Mouse (Mus musculus): Measurements from ENCODE around the gene Tmem204.
"Not testable (repeated sequence)": the region's sequence is repeated elsewhere in the genome, so short reads cannot be mapped to it uniquely, and the experiment has no call there.

Tmem204 gene

DNA sequence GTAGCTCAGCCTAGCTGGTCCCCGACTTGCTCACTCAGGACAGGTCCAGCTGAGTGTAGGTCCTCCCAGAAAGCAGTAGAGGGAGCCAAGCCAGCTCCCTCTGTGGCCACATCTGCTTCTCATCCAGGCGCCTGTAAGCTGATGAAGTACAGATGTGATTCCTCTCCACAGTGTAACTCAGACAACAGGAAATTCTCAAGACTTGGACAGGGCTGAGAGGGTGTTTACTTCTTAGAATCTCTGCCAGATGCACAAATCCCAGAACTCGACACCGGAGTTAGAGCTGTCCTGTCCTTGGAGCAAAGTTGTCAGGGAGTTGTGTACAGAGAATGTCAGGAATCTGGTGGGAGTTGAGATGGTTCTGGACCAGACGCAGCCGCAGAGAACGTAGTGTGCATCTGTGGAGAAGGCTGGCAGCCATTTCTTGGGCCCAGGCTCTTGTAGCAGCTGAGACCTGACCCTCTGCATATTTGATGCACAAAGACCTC lies at the start of gene Tmem204:
Tmem204 (minus strand) TSS at position 148 of the 488 bp plus-strand sequence.
- DNase-seq (ENCODE audit: low spot score in 2 of 2): peak; percentile 21 to 66

DNA sequence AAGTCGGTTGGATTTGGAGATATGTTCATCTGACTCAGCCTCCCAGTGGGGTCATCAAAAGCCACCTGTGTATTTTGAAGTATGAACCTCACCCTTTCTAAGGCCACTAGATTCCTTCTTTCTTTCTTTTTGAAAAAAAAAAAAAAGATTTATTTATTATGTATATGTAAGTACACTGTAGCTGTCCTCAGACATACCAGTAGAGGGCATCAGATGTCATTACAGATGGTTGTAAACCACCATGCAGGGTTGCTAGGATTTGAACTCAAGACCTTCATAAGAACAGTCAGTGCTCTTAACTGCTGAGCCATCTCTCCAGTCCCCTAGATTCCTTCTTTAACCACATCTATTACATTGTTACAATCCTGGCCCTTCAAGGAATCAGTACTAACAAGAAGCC lies 46.7 kb upstream of the Tmem204 start:
- DNase-seq (ENCODE audit: low spot score in 2 of 2): no peak

- no peak for DNase-seq (ENCODE audit: low spot score in 2 of 2)
Measured at GRCm38 (mm10) chr17:25127681-25128080, 44.3 kb upstream of the Tmem204 start.

DNA sequence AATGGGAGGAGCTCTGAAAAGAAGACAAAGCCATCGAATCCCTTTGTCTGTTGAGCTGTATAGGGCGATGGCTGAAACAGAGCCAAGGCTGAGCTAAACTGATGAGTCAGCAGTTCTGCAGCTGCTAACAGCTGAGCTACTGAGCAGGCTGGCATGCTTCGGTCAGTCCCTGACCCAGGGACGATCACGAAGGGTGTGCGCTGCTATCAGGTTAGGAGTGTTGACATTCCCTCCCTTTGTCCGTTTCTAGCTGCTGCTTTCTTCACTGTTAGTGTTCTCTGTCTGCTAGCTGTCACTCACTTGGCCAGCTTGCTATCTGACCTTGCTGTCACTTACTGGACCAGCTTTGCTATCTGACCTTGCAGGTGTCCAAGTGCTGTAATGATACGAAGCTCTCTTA lies 43.7 kb upstream of the Tmem204 start:
- no peak for DNase-seq (ENCODE audit: low spot score in 2 of 2)

DNA sequence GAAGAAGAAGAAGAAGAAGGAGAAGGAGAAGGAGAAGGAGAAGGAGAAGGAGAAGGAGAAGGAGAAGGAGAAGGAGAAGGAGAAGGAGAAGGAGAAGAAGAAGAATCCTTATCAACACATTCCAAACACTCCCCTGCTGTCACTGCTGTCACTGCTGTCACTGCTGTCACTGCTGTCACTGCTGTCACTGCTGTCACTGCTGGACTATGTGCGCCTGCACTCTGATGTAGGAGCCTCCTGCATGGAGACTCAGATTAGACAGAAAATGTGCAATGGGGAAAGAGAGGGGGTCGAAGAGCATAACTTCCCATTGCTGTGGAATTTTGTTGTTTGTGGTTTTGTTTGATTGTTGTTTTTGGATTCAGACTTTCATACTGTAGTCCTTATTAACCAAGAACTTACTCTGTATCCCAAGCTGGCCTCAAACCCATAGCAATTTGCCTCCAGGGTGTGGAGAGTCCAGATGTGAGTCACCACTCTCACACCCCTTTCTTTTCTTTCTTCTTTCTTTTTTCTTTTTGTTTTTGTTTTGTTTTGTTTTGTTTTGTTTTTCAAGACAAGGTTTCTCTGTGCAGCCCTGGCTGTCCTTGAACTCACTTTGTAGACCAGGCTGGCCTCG lies 42.2 kb upstream of the Tmem204 start:
- DNase-seq (ENCODE audit: low spot score in 2 of 2): not testable (repeated sequence)

DNA sequence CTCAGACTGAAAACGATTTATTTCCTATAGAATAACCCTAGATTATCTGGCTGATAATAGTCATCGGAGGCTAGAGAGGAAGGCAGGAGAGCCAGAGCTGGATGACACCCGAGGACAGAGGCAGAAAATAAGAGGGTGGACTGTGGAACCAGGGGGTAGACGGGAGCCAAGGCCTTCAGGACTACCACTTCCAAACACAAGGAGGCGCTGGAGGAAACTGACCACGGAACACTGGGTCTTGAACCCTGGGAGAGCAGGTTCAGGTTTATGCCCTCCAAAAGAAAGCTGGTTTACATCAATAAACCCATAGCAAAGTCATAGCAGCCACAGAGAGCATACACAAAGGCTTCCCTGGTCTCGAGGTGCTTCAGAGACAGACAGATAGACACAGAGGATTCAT lies 40.6 kb upstream of the Tmem204 start:
- DNase-seq (ENCODE audit: low spot score in 2 of 2): no peak

DNA sequence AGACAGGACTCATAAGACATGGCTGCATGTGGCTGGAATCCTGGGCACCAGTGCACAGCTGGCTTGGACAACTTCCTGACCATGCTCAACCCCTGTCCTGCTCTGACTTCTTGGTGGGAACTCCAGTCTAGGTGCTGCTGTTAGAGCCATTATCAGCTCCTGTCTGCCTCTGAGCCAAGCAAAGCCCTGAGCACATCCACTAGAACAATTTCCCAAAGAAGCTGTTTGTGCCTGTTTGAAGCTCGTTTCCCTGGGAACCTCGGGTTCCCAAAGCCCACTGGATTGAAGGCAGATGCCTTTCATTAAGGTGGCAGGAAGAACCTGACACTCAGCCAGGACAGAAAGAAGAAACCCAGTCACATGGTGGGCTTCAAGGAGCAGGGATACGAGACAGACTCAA lies 37.0 kb upstream of the Tmem204 start, which contains the start of gene Ptx4:
Ptx4 (plus strand) TSS at position 355 of the 400 bp plus-strand sequence.
- DNase-seq (ENCODE audit: low spot score in 2 of 2): no peak

- no peak for DNase-seq (ENCODE audit: low spot score in 2 of 2)
Measured at GRCm38 (mm10) chr17:25117263-25117662, 33.9 kb upstream of the Tmem204 start.

GRCm38 (mm10) chr17:25115664-25116432 lies 32.5 kb upstream of the Tmem204 start, which contains the start of gene Telo2:
Gene Telo2, minus strand, starts transcription at chr17:25115967.
- DNase-seq (ENCODE audit: low spot score in 2 of 2): peak; percentile 88 to 93

GRCm38 (mm10) chr17:25114908-25115645 lies 31.7 kb upstream of the Tmem204 start:
- DNase-seq (ENCODE audit: low spot score in 2 of 2): no peak

DNA sequence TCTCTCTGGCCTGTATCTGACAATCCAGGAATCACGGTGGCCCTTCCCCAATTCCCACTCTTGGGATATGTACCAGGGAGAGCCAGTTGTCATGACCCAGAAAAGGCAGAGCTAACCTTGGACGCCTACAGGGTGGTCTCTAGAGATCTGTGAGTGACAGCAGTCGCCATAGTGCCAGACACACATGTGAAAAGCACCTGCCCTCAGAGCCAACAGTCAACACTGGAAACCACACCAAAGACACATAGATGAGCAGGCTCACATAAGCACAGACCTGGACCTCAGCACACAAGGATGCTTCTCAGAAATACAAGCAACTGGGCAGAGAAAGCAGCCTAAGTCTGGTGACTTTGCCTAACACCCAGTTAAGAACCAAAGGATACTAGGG lies 29.0 kb upstream of the Tmem204 start:
- no peak for DNase-seq (ENCODE audit: low spot score in 2 of 2)

GRCm38 (mm10) chr17:25111739-25112422 lies 28.5 kb upstream of the Tmem204 start:
- no peak for DNase-seq (ENCODE audit: low spot score in 2 of 2)

DNA sequence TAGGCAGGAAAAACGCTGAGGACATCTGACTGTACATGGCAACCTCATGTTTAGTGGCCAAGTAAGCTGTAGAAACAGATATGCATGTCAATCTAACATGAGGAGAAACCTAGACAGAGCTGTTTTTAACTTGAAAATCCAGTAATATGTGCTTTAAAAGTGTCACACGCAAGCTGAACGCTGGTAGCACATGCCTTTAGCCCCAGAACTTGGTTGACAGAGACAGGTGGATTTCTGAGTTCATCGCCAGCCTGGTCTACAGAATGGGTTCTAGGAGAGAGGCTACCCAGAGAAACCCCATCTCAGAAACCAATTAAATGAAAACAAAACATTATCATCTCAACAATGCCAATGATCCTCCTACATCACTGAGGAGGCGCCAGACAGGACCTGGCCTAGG lies 27.8 kb upstream of the Tmem204 start:
- DNase-seq (ENCODE audit: low spot score in 2 of 2): no peak

DNA sequence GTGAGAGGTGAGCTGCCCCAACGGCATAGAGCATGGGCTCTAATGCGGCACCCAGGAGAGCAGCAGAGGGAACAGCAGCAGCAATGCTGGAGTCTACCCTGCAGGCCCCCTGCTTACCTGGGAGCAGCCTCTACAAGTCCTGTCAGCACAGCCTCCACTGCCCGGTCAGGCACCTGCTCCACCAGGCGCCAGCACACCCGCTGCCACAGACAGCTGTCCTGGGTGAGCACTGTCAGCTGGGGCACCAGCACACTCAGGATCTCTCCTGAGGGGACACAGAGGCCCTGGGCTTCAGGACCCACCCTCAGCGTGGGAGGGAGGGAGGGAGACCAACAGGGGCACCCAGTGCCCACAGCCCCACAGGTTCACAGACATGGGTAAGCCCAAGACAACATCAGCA lies 27.2 kb upstream of the Tmem204 start:
- DNase-seq (ENCODE audit: low spot score in 2 of 2): no peak

GRCm38 (mm10) chr17:25109578-25109977 lies 26.2 kb upstream of the Tmem204 start:
- DNase-seq (ENCODE audit: low spot score in 2 of 2): no peak

GRCm38 (mm10) chr17:25107786-25108185 lies 24.4 kb upstream of the Tmem204 start:
- DNase-seq (ENCODE audit: low spot score in 2 of 2): no peak

DNA sequence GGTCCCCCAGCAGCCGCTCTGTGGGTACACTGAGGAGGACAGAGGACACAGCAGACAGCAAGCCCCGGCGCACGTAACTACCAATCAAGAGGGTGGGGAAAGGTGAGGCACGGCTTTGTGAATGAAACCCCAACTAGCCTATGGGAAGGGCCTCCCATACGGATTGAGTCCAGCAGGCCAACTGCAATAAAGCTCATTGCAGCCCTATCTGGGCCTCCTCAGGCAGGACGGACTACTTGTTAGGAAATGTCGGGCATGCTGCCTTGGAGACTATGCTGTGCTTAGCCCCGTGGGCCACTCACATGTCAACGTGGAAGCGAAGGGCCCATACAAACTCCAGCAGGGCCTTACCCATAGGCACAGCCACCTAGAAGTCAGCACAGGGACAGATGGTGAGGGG lies 17.9 kb upstream of the Tmem204 start:
- no peak for DNase-seq (ENCODE audit: low spot score in 2 of 2)

- DNase-seq (ENCODE audit: low spot score in 2 of 2): no peak
Measured at GRCm38 (mm10) chr17:25100052-25100451, 16.7 kb upstream of the Tmem204 start.

GRCm38 (mm10) chr17:25096221-25096620 lies 12.8 kb upstream of the Tmem204 start:
- no peak for DNase-seq (ENCODE audit: low spot score in 2 of 2)

GRCm38 (mm10) chr17:25090450-25090849 lies 7.1 kb upstream of the Tmem204 start:
- DNase-seq (ENCODE audit: low spot score in 2 of 2): no peak

- DNase-seq (ENCODE audit: low spot score in 2 of 2): no peak
Measured at GRCm38 (mm10) chr17:25089158-25089557, 5.8 kb upstream of the Tmem204 start.

- DNase-seq (ENCODE audit: low spot score in 2 of 2): no peak
Measured at GRCm38 (mm10) chr17:25086724-25087123, 3.3 kb upstream of the Tmem204 start.
